Mouse (Mus musculus): Measurements from ENCODE around the gene Slc15a2. TPM values are rescaled to one million over a fixed set of nuclear protein-coding genes. Genes with fewer than 3 reads are reported as not detected.

The Slc15a2 gene
- polyA plus RNA-seq, 1 experiment from 2014 or later: 2.9 TPM

DNA sequence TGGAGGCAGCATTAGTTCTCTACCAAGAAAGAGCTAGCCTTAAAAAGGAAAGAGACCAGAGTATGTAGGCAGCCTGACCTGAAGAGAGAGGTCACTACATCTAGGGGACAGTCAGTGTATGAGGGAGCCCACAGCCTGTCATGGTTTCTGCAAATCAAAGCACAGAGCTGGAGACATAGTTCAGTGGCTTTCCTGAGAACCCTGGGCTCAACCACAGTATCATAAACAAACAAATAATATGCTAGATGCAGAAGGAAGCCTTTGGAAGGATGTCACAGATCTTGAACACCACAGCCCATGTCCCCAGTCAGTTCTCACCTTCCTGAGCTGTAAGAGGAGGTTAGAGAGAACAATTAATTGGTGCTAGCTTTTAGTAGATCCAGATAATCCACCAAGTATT is 66.1 kb downstream of the Slc15a2 start:
- Histone ChIP-seq H3K4me1 (replicated peaks; ENCODE audit: control insufficient read depth, insufficient read depth, low read length) (no peaks in the 10 kb centered on the region), H3K9ac (ENCODE audit: low read depth, low read length) (no peak overlapping the region), H3K36me3 (ENCODE audit: control insufficient read depth, insufficient read depth, low read length) (no peaks in the 10 kb centered on the region), H3K4me3 (ENCODE audit: low read depth, low read length) (no peak overlapping the region), H3K4me2 (no peak overlapping the region), H3K27ac (ENCODE audit: low read depth, low read length) (no peak overlapping the region), H3K27me3 (replicated peaks; ENCODE audit: control insufficient read depth, insufficient read depth, low read length) (peaks cover 16% of the 10 kb centered on the region), H3K9me3 (ENCODE audit: control insufficient read depth, low read length) (no peaks in the 10 kb centered on the region)
- DNase-seq (ENCODE audit: low spot score) (no peak), ATAC-seq (replicated peaks; ENCODE audit: low FRiP score) (no peak)

DNA sequence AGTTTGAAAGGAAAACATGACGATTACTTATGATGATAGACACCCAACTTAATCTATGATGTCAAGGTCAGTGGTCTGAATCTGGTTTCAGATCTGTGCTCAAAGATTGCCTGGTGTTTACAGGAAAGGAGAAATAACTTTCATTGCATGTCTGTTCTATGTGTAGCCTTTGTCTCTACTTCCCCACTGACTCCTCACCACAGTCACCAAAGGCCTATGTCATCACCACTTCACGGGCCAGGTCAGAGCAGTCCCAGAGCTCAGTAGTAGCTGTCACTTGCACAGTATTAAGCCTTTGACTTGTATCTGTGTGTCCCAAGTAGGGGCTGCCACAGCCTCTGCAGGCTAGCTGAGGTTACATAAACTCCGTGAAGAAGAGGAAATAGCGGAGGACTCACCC is 67.3 kb downstream of the Slc15a2 start:
- 60% methylated on average over 4 of the region's 4 CpGs for WGBS
- no peak for DNase-seq (ENCODE audit: low spot score)

DNA sequence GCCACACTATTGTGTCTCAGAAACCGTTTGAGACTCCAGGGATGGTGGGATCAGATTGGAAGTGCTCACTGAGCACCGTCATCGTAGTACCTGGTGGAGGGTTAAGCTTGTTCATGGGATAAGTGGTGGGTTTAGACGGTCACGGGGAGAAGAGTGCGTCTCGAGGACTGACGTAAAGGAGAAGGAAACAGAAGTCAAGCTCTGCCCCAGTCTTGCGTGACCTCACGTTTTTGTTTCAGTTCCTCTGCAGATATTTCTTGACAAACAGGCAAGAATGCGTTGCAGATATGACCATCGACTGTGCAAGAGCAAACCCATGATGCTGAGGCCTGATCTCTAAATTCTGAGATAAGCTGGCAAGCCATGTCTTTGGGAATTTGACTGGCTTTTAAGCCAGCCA is 73.0 kb downstream of the Slc15a2 start:
- no peak for ATAC-seq (replicated peaks; ENCODE audit: low FRiP score)
- no peak for DNase-seq (ENCODE audit: low spot score)
- Histone ChIP-seq H3K27ac (ENCODE audit: low read depth, low read length) (no peak overlapping the region), H3K9me3 (ENCODE audit: control insufficient read depth, low read length) (no peaks in the 10 kb centered on the region), H3K4me1 (replicated peaks; ENCODE audit: control insufficient read depth, insufficient read depth, low read length) (no peaks in the 10 kb centered on the region), H3K9ac (ENCODE audit: low read depth, low read length) (no peak overlapping the region), H3K4me2 (no peak overlapping the region), H3K27me3 (replicated peaks; ENCODE audit: control insufficient read depth, insufficient read depth, low read length) (no peaks in the 10 kb centered on the region), H3K4me3 (ENCODE audit: low read depth, low read length) (no peak overlapping the region), H3K36me3 (ENCODE audit: control insufficient read depth, insufficient read depth, low read length) (no peaks in the 10 kb centered on the region)
- 83% methylated on average over 12 of the region's 12 CpGs for WGBS

More for the DNA sequence above, 67.3 kb downstream of the Slc15a2 start:
- no peak overlapping the region for H3K27ac ChIP-seq (ENCODE audit: low read depth, low read length)
- no peak overlapping the region for H3K9ac ChIP-seq (ENCODE audit: low read depth, low read length)
- H3K4me2 ChIP-seq: no peak overlapping the region
- peaks cover 11% of the 10 kb centered on the region; the same call in 1 of the 2 replicates for H3K27me3 ChIP-seq (replicated peaks; ENCODE audit: control insufficient read depth, insufficient read depth, low read length)
- H3K36me3 ChIP-seq (ENCODE audit: control insufficient read depth, insufficient read depth, low read length): no peaks in the 10 kb centered on the region
- ATAC-seq (replicated peaks; ENCODE audit: low FRiP score): no peak
- H3K4me1 ChIP-seq (replicated peaks; ENCODE audit: control insufficient read depth, insufficient read depth, low read length): no peaks in the 10 kb centered on the region
- H3K9me3 ChIP-seq (ENCODE audit: control insufficient read depth, low read length): no peaks in the 10 kb centered on the region
- H3K4me3 ChIP-seq (ENCODE audit: low read depth, low read length): no peak overlapping the region

DNA sequence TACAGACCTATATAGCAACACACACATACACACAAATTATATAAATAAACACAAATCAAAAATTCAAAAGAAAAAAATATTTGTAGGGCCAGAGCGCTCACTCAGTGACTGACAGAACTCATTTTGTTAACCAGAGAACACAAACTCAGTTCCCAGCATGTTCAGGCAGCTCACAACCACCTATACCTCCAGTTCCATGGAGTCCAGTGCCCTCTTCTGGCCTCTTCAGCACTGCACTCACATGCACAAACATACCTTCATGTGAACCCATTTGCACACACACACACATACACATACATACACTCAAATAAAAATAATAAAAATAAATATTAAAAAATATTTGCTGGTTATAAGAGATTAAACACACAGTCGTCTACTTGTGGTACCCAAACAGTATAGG is 74.0 kb downstream of the Slc15a2 start:
- no peak overlapping the region for H3K4me3 ChIP-seq (ENCODE audit: low read depth, low read length)
- DNase-seq (ENCODE audit: low spot score) (no peak), ATAC-seq (replicated peaks; ENCODE audit: low FRiP score) (no peak)
- H3K4me1 ChIP-seq (replicated peaks; ENCODE audit: control insufficient read depth, insufficient read depth, low read length): no peaks in the 10 kb centered on the region
- H3K9me3 ChIP-seq (ENCODE audit: control insufficient read depth, low read length): no peaks in the 10 kb centered on the region
- 76% methylated on average over 2 of the region's 2 CpGs for WGBS
- no peak overlapping the region for H3K27ac ChIP-seq (ENCODE audit: low read depth, low read length)
- no peaks in the 10 kb centered on the region for H3K36me3 ChIP-seq (ENCODE audit: control insufficient read depth, insufficient read depth, low read length)
- H3K27me3 ChIP-seq (replicated peaks; ENCODE audit: control insufficient read depth, insufficient read depth, low read length): no peaks in the 10 kb centered on the region
- H3K9ac ChIP-seq (ENCODE audit: low read depth, low read length): no peak overlapping the region
- H3K4me2 ChIP-seq: no peak overlapping the region

DNA sequence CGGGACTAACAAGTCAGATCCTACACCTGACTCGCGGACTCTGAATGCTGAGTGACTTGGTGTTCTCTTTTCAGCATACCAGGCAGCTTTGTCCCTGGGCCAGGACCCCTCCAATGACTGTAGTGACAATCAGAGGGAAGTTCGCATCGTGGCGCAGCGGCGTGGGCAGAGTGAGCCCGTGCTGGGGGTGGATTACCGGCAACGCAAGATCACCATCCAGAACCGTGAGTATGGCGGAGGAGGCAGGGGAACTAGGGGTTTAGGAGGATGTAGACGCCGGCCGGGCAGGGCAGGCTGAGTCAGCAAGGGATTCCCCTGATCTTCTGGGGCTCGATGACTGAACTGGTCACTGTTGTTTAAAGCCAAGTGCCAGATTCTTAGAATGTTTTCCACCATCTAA is 75.4 kb downstream of the Slc15a2 start:
- H3K4me1 ChIP-seq (replicated peaks; ENCODE audit: control insufficient read depth, insufficient read depth, low read length): no peaks in the 10 kb centered on the region
- H3K9ac ChIP-seq (ENCODE audit: low read depth, low read length): no peak overlapping the region
- no peak overlapping the region for H3K27ac ChIP-seq (ENCODE audit: low read depth, low read length)
- ATAC-seq (replicated peaks; ENCODE audit: low FRiP score): no peak
- WGBS: 82% methylated on average over 17 of the region's 17 CpGs
- no peaks in the 10 kb centered on the region for H3K9me3 ChIP-seq (ENCODE audit: control insufficient read depth, low read length)
- no peak overlapping the region for H3K4me3 ChIP-seq (ENCODE audit: low read depth, low read length)
- H3K4me2 ChIP-seq: no peak overlapping the region
- no peak for DNase-seq (ENCODE audit: low spot score)
- H3K36me3 ChIP-seq (ENCODE audit: control insufficient read depth, insufficient read depth, low read length): no peaks in the 10 kb centered on the region
- H3K27me3 ChIP-seq (replicated peaks; ENCODE audit: control insufficient read depth, insufficient read depth, low read length): no peaks in the 10 kb centered on the region

DNA sequence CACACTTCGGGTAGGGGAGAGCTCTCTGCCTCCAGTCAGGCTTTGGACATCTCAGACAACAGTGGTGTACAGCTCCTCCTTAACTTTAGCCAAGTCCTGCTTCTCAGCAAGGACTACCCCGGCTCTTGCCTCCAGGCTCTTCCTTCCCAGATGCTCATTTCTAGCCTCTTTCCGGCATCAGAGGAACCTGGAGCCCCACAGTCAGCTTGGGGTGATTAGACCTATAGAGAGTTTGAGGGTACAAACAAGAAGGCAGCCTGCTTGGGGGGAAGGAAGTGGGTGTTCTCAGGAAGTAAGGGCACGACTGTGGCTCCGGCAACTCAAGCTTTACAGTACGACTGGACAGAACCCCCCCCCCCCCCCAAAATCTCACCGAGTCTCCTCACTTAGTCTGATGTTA is 76.0 kb downstream of the Slc15a2 start:
- Histone ChIP-seq H3K4me2 (no peak overlapping the region), H3K9me3 (ENCODE audit: control insufficient read depth, low read length) (no peaks in the 10 kb centered on the region), H3K27me3 (replicated peaks; ENCODE audit: control insufficient read depth, insufficient read depth, low read length) (no peaks in the 10 kb centered on the region), H3K36me3 (ENCODE audit: control insufficient read depth, insufficient read depth, low read length) (no peaks in the 10 kb centered on the region), H3K27ac (ENCODE audit: low read depth, low read length) (no peak overlapping the region), H3K4me3 (ENCODE audit: low read depth, low read length) (no peak overlapping the region), H3K9ac (ENCODE audit: low read depth, low read length) (no peak overlapping the region), H3K4me1 (replicated peaks; ENCODE audit: control insufficient read depth, insufficient read depth, low read length) (no peaks in the 10 kb centered on the region)
- no peak for ATAC-seq (replicated peaks; ENCODE audit: low FRiP score)
- 50% methylated on average over 7 of the region's 7 CpGs for WGBS
- DNase-seq (ENCODE audit: low spot score): no peak

DNA sequence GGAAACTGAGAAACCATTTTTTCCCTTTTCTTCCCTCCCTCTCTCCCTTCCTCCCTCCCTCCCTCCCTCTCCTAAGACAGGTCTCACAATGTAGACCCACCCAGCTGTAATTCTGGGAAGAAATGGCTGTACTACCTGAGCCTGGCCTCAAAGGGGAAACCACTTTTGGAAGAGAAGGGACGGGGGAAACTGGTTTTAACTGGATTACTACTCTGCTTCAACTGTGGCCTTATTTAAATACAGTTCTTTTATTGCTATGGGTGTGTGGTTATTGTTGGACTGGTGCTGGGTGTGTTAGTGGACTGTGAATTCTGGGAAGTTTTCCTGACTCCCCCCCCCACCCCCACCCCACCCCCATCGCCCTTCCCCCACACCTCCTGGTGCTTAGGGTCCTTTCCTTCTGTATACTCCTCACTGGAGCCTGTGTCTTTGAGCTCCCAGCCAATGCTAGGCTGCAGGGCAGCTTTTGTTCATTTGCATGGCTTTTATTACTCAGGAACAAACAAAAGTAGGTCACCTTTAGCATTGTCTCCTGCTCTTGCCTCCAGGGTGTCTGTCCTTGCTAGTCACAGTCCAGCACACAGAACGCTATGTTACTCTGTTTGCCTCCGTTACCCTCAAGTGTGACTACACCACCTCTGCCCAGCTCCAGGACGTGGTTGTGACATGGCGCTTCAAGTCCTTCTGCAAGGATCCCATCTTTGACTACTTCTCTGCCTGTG is 76.9 kb downstream of the Slc15a2 start:
- no peak overlapping the region for H3K4me3 ChIP-seq (ENCODE audit: low read depth, low read length)
- no peak overlapping the region for H3K27ac ChIP-seq (ENCODE audit: low read depth, low read length)
- DNase-seq (ENCODE audit: low spot score) (no peak), ATAC-seq (replicated peaks; ENCODE audit: low FRiP score) (no peak)
- no peaks in the 10 kb centered on the region for H3K4me1 ChIP-seq (replicated peaks; ENCODE audit: control insufficient read depth, insufficient read depth, low read length)
- no peak overlapping the region for H3K4me2 ChIP-seq
- H3K9me3 ChIP-seq (ENCODE audit: control insufficient read depth, low read length): no peaks in the 10 kb centered on the region
- H3K36me3 ChIP-seq (ENCODE audit: control insufficient read depth, insufficient read depth, low read length): no peaks in the 10 kb centered on the region
- WGBS: 60% methylated on average over 6 of the region's 6 CpGs
- H3K27me3 ChIP-seq (replicated peaks; ENCODE audit: control insufficient read depth, insufficient read depth, low read length): no peaks in the 10 kb centered on the region
- H3K9ac ChIP-seq (ENCODE audit: low read depth, low read length): no peak overlapping the region

DNA sequence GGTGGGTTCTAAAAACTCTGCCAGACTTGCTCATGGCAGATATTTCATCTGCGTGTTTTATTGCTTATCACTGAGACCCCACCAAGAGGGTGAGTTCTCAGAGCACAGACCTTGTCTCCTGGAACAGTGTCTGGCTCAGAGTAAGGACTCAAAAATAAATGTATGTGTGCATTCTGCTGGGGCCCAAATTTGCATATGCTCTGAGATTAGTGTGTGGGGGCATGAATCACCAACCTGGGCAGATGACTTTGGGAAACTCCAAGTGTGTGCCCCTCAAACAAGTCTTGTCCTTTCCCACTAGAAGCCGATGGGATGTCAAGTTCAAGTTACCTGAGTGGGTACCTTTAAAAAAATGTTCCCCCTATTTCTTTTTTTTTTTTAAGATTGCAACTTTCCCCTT is 84.3 kb downstream of the Slc15a2 start:
- H3K36me3 ChIP-seq (ENCODE audit: control insufficient read depth, insufficient read depth, low read length): no peaks in the 10 kb centered on the region
- H3K27ac ChIP-seq (ENCODE audit: low read depth, low read length): no peak overlapping the region
- WGBS: 86% methylated on average over 2 of the region's 2 CpGs
- no peak overlapping the region for H3K9ac ChIP-seq (ENCODE audit: low read depth, low read length)
- no peak overlapping the region for H3K4me2 ChIP-seq
- H3K4me3 ChIP-seq (ENCODE audit: low read depth, low read length): no peak overlapping the region
- no peaks in the 10 kb centered on the region for H3K4me1 ChIP-seq (replicated peaks; ENCODE audit: control insufficient read depth, insufficient read depth, low read length)
- ATAC-seq (replicated peaks; ENCODE audit: low FRiP score) (no peak), DNase-seq (ENCODE audit: low spot score) (no peak)
- peaks cover 1% of the 10 kb centered on the region; the same call in 1 of the 2 replicates for H3K27me3 ChIP-seq (replicated peaks; ENCODE audit: control insufficient read depth, insufficient read depth, low read length)
- no peaks in the 10 kb centered on the region for H3K9me3 ChIP-seq (ENCODE audit: control insufficient read depth, low read length)
